Mouse (Mus musculus): Measurements from ENCODE around the gene Usp45. TPM values are rescaled to one million over a fixed set of nuclear protein-coding genes. Genes with fewer than 3 reads are reported as not detected.

The Usp45 gene
- polyA plus RNA-seq, 1 experiment from 2014 or later: 11.2 TPM

GRCm38 (mm10) chr4:21801013-21801412, 34.1 kb downstream of the Usp45 start:
- Histone ChIP-seq H3K36me3 (ENCODE audit: control insufficient read depth, insufficient read depth, low read length) (peaks cover 85% of the 10 kb centered on the region), H3K27me3 (ENCODE audit: control insufficient read depth, insufficient read depth, low read length) (no peaks in the 10 kb centered on the region), H3K4me3 (ENCODE audit: control insufficient read depth in 1 of 2, insufficient read depth in 1 of 2, low read depth in 1 of 2, low read length in 2 of 2) (no peak overlapping the region), H3K27ac (replicated peaks in 1 of 2; ENCODE audit: control insufficient read depth in 1 of 2, insufficient read depth in 1 of 2, low read depth in 2 of 2, low read length in 2 of 2) (no peak overlapping the region), H3K4me2 (ENCODE audit: low read length) (no peak overlapping the region), H3K4me1 (ENCODE audit: control insufficient read depth in 2 of 2, insufficient read depth in 2 of 2, low read length in 2 of 2) (no peaks in the 10 kb centered on the region), H3K9me3 (ENCODE audit: control insufficient read depth, low read length) (no peaks in the 10 kb centered on the region), H3K9ac (ENCODE audit: low read length) (no peak overlapping the region)
- 97% methylated on average over 1 of the region's 1 CpGs for WGBS
- no peak for ATAC-seq (ENCODE audit: insufficient number of reproducible peaks, insufficient read depth, low FRiP score, low read depth)

DNA sequence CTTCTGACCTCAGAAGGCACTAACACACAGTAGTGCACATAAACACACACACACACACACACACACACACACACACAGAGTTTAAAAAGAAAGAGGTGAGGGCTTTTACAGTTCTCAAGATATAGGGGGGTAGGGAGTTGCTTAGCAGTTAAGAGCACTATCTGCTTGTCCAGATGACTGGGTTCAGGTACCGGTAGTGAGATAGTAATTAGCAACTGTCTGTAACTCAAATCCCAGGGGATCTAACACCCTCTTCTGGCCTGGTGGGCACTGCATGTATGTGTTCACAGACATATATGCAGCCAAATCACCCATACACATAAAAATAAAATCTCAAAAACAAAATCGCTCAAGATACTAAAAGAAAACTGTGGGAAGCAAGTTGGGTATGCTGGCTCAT, 34.7 kb downstream of the Usp45 start:
- H3K4me3 ChIP-seq (ENCODE audit: control insufficient read depth in 1 of 2, insufficient read depth in 1 of 2, low read depth in 1 of 2, low read length in 2 of 2): no peak overlapping the region
- H3K36me3 ChIP-seq (ENCODE audit: control insufficient read depth, insufficient read depth, low read length): peaks cover 90% of the 10 kb centered on the region
- H3K9me3 ChIP-seq (ENCODE audit: control insufficient read depth, low read length): no peaks in the 10 kb centered on the region
- H3K4me2 ChIP-seq (ENCODE audit: low read length): no peak overlapping the region
- no peak overlapping the region for H3K27ac ChIP-seq (replicated peaks in 1 of 2; ENCODE audit: control insufficient read depth in 1 of 2, insufficient read depth in 1 of 2, low read depth in 2 of 2, low read length in 2 of 2)
- ATAC-seq (ENCODE audit: insufficient number of reproducible peaks, insufficient read depth, low FRiP score, low read depth): no peak
- WGBS: 79% methylated on average over 2 of the region's 2 CpGs
- H3K27me3 ChIP-seq (ENCODE audit: control insufficient read depth, insufficient read depth, low read length): no peaks in the 10 kb centered on the region
- no peak overlapping the region for H3K9ac ChIP-seq (ENCODE audit: low read length)
- H3K4me1 ChIP-seq (ENCODE audit: control insufficient read depth in 2 of 2, insufficient read depth in 2 of 2, low read length in 2 of 2): no peaks in the 10 kb centered on the region

DNA sequence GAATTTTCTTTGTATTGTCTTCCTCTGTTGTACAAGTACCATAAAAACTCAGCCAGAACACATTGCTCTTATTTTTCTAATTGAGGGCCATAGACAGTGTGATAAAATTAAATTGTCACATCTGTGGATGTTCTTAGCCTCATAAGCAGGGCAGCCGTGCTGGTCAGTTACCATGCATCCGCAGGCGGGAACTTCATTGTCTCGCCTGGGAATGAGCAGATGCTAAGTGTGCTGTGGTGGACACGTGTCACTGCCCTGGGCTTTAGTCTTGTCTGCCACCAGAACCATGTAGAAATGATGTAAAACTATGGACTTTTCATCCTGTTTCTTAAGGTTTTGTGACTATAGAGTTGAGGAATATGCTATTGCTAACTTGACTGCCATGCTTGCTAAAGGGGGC, 40.2 kb downstream of the Usp45 start:
- H3K4me2 ChIP-seq (ENCODE audit: low read length): no peak overlapping the region
- H3K36me3 ChIP-seq (ENCODE audit: control insufficient read depth, insufficient read depth, low read length): peaks cover 68% of the 10 kb centered on the region
- H3K4me1 ChIP-seq (ENCODE audit: control insufficient read depth in 2 of 2, insufficient read depth in 2 of 2, low read length in 2 of 2): no peaks in the 10 kb centered on the region
- no peak for ATAC-seq (ENCODE audit: insufficient number of reproducible peaks, insufficient read depth, low FRiP score, low read depth)
- H3K9ac ChIP-seq (ENCODE audit: low read length): no peak overlapping the region
- H3K27me3 ChIP-seq (ENCODE audit: control insufficient read depth, insufficient read depth, low read length): no peaks in the 10 kb centered on the region
- no peaks in the 10 kb centered on the region for H3K9me3 ChIP-seq (ENCODE audit: control insufficient read depth, low read length)
- WGBS: 75% methylated on average over 5 of the region's 5 CpGs
- H3K4me3 ChIP-seq (ENCODE audit: control insufficient read depth in 1 of 2, insufficient read depth in 1 of 2, low read depth in 1 of 2, low read length in 2 of 2): no peak overlapping the region
- H3K27ac ChIP-seq (replicated peaks in 1 of 2; ENCODE audit: control insufficient read depth in 1 of 2, insufficient read depth in 1 of 2, low read depth in 2 of 2, low read length in 2 of 2): no peak overlapping the region

DNA sequence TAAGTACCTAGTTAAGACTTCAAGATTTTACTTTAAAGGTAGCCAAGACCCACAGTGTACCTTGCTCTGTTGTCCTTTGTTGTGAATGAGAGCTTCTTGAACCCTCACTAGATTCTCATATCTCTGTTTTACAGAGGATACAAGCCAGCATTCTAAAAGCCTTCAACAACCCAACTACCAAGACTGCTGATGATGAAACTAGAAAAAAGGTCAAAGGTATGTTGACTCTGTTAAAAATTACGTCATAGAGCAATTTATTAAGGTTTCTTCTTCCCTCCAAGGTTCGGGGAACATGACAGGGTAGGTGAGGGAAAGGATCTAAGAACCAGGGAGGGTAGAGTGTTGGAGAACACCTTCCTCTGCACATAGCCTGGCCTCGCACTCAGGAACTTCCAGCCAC, 43.7 kb downstream of the Usp45 start:
- Histone ChIP-seq H3K4me2 (ENCODE audit: low read length) (no peak overlapping the region), H3K9ac (ENCODE audit: low read length) (no peak overlapping the region), H3K4me1 (ENCODE audit: control insufficient read depth in 2 of 2, insufficient read depth in 2 of 2, low read length in 2 of 2) (no peaks in the 10 kb centered on the region), H3K27ac (replicated peaks in 1 of 2; ENCODE audit: control insufficient read depth in 1 of 2, insufficient read depth in 1 of 2, low read depth in 2 of 2, low read length in 2 of 2) (no peak overlapping the region), H3K36me3 (ENCODE audit: control insufficient read depth, insufficient read depth, low read length) (peaks cover 53% of the 10 kb centered on the region), H3K4me3 (ENCODE audit: control insufficient read depth in 1 of 2, insufficient read depth in 1 of 2, low read depth in 1 of 2, low read length in 2 of 2) (no peak overlapping the region), H3K27me3 (ENCODE audit: control insufficient read depth, insufficient read depth, low read length) (no peaks in the 10 kb centered on the region), H3K9me3 (ENCODE audit: control insufficient read depth, low read length) (no peaks in the 10 kb centered on the region)
- 91% methylated on average over 3 of the region's 3 CpGs for WGBS
- ATAC-seq (ENCODE audit: insufficient number of reproducible peaks, insufficient read depth, low FRiP score, low read depth): no peak

DNA sequence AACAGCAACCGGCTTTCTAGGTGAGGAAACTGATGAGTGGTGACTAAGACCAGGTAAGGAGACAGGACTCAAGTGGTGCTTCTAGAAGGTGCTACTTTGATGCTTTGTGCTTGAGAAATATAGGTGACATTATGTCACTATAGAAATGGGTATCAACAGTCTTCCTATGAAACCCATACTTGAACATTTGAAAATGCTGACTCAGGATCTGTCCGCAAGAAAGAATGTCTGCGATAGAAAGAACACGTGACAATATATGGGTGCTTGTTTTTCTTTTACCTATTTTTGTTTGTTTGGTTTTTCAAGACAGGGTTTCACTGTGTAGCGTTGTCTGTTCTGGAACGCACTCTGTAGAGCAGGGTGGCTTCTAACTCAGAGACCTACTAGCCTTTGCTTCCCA, 45.7 kb downstream of the Usp45 start:
- Histone ChIP-seq H3K4me2 (ENCODE audit: low read length) (no peak overlapping the region), H3K27me3 (ENCODE audit: control insufficient read depth, insufficient read depth, low read length) (no peaks in the 10 kb centered on the region), H3K36me3 (ENCODE audit: control insufficient read depth, insufficient read depth, low read length) (peaks cover 55% of the 10 kb centered on the region), H3K27ac (replicated peaks in 1 of 2; ENCODE audit: control insufficient read depth in 1 of 2, insufficient read depth in 1 of 2, low read depth in 2 of 2, low read length in 2 of 2) (no peak overlapping the region), H3K4me3 (ENCODE audit: control insufficient read depth in 1 of 2, insufficient read depth in 1 of 2, low read depth in 1 of 2, low read length in 2 of 2) (no peak overlapping the region), H3K9ac (ENCODE audit: low read length) (no peak overlapping the region), H3K9me3 (ENCODE audit: control insufficient read depth, low read length) (no peaks in the 10 kb centered on the region), H3K4me1 (ENCODE audit: control insufficient read depth in 2 of 2, insufficient read depth in 2 of 2, low read length in 2 of 2) (no peaks in the 10 kb centered on the region)
- WGBS: 84% methylated on average over 6 of the region's 6 CpGs
- ATAC-seq (ENCODE audit: insufficient number of reproducible peaks, insufficient read depth, low FRiP score, low read depth): no peak

- H3K9me3 ChIP-seq (ENCODE audit: control insufficient read depth, low read length): no peaks in the 10 kb centered on the region
- H3K27me3 ChIP-seq (ENCODE audit: control insufficient read depth, insufficient read depth, low read length): no peaks in the 10 kb centered on the region
- H3K4me3 ChIP-seq (ENCODE audit: control insufficient read depth in 1 of 2, insufficient read depth in 1 of 2, low read depth in 1 of 2, low read length in 2 of 2): no peak overlapping the region
- no peak for ATAC-seq (ENCODE audit: insufficient number of reproducible peaks, insufficient read depth, low FRiP score, low read depth)
- 42% methylated on average over 2 of the region's 2 CpGs for WGBS
- H3K4me1 ChIP-seq (ENCODE audit: control insufficient read depth in 2 of 2, insufficient read depth in 2 of 2, low read length in 2 of 2): no peaks in the 10 kb centered on the region
- no peak overlapping the region for H3K9ac ChIP-seq (ENCODE audit: low read length)
- H3K36me3 ChIP-seq (ENCODE audit: control insufficient read depth, insufficient read depth, low read length): peaks cover 63% of the 10 kb centered on the region
- no peak overlapping the region for H3K27ac ChIP-seq (replicated peaks in 1 of 2; ENCODE audit: control insufficient read depth in 1 of 2, insufficient read depth in 1 of 2, low read depth in 2 of 2, low read length in 2 of 2)
- no peak overlapping the region for H3K4me2 ChIP-seq (ENCODE audit: low read length)
Measured at GRCm38 (mm10) chr4:21814029-21814428, 47.1 kb downstream of the Usp45 start.

DNA sequence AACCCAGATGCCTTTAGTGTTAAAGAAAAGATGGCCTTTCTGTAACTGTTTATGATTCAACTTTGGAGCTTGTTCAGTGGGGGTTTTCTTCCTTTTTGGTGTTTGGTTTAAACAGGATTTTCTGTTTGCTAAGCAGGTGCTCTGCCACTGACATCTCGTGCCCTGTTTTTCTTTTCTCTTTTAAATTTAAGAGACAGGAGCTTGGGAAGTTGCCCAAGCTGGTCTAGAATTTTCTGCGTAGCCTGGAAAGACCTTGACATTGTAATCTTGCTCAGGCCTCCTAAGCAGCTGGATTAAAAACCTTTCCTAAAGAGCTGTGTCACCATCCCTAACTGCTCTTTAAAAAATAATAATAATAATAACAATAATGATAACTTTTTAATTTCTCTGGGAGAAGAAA, 59.7 kb downstream of the Usp45 start:
- Histone ChIP-seq H3K4me3 (ENCODE audit: control insufficient read depth in 1 of 2, insufficient read depth in 1 of 2, low read depth in 1 of 2, low read length in 2 of 2) (no peak overlapping the region), H3K4me1 (ENCODE audit: control insufficient read depth in 2 of 2, insufficient read depth in 2 of 2, low read length in 2 of 2) (no peaks in the 10 kb centered on the region), H3K4me2 (ENCODE audit: low read length) (no peak overlapping the region), H3K9me3 (ENCODE audit: control insufficient read depth, low read length) (no peaks in the 10 kb centered on the region), H3K36me3 (ENCODE audit: control insufficient read depth, insufficient read depth, low read length) (peaks cover 50% of the 10 kb centered on the region), H3K27ac (replicated peaks in 1 of 2; ENCODE audit: control insufficient read depth in 1 of 2, insufficient read depth in 1 of 2, low read depth in 2 of 2, low read length in 2 of 2) (no peak overlapping the region), H3K9ac (ENCODE audit: low read length) (no peak overlapping the region), H3K27me3 (ENCODE audit: control insufficient read depth, insufficient read depth, low read length) (no peaks in the 10 kb centered on the region)
- 84% methylated on average over 2 of the region's 2 CpGs for WGBS
- no peak for ATAC-seq (ENCODE audit: insufficient number of reproducible peaks, insufficient read depth, low FRiP score, low read depth)

DNA sequence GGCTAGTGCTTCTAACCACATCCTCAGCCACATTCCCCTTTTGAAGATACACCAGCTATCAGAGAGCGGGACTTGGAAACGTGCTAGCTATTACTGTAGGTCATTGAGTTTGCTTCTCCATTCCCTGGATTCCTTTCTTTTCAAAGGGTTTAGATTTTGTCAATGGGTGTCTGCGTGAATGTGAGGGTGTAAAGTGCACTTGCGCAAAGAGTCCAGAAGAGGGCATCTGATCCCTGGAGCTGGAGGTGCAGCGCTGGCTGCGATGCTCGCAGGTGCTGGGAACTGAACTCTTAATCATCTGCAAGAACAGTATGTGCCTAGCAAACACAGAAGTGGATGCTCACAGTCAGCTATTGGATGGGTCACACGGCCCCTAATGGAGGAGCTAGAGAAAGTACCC, 65.9 kb downstream of the Usp45 start:
- H3K4me3 ChIP-seq (ENCODE audit: control insufficient read depth in 1 of 2, insufficient read depth in 1 of 2, low read depth in 1 of 2, low read length in 2 of 2): no peak overlapping the region
- no peak overlapping the region for H3K9ac ChIP-seq (ENCODE audit: low read length)
- H3K9me3 ChIP-seq (ENCODE audit: control insufficient read depth, low read length): no peaks in the 10 kb centered on the region
- no peaks in the 10 kb centered on the region for H3K27me3 ChIP-seq (ENCODE audit: control insufficient read depth, insufficient read depth, low read length)
- ATAC-seq (ENCODE audit: insufficient number of reproducible peaks, insufficient read depth, low FRiP score, low read depth): no peak
- H3K4me1 ChIP-seq (ENCODE audit: control insufficient read depth in 2 of 2, insufficient read depth in 2 of 2, low read length in 2 of 2): no peaks in the 10 kb centered on the region
- H3K27ac ChIP-seq (replicated peaks in 1 of 2; ENCODE audit: control insufficient read depth in 1 of 2, insufficient read depth in 1 of 2, low read depth in 2 of 2, low read length in 2 of 2): no peak overlapping the region
- WGBS: 91% methylated on average over 8 of the region's 8 CpGs
- no peak overlapping the region for H3K4me2 ChIP-seq (ENCODE audit: low read length)
- H3K36me3 ChIP-seq (ENCODE audit: control insufficient read depth, insufficient read depth, low read length): peaks cover 44% of the 10 kb centered on the region
